Mouse (Mus musculus): ENCODE results near the gene Gm3055. TPM values are rescaled to one million over a fixed set of nuclear protein-coding genes. Genes with fewer than 3 reads are reported as not detected.
"Not testable (repeated sequence)": the region's sequence is repeated elsewhere in the genome, so short reads cannot be mapped to it uniquely, and the experiment has no call there.

The Gm3055 gene
- 0.39 and 0.41 TPM in 2 replicates for polyA plus RNA-seq (2012; rRNA removed)

DNA sequence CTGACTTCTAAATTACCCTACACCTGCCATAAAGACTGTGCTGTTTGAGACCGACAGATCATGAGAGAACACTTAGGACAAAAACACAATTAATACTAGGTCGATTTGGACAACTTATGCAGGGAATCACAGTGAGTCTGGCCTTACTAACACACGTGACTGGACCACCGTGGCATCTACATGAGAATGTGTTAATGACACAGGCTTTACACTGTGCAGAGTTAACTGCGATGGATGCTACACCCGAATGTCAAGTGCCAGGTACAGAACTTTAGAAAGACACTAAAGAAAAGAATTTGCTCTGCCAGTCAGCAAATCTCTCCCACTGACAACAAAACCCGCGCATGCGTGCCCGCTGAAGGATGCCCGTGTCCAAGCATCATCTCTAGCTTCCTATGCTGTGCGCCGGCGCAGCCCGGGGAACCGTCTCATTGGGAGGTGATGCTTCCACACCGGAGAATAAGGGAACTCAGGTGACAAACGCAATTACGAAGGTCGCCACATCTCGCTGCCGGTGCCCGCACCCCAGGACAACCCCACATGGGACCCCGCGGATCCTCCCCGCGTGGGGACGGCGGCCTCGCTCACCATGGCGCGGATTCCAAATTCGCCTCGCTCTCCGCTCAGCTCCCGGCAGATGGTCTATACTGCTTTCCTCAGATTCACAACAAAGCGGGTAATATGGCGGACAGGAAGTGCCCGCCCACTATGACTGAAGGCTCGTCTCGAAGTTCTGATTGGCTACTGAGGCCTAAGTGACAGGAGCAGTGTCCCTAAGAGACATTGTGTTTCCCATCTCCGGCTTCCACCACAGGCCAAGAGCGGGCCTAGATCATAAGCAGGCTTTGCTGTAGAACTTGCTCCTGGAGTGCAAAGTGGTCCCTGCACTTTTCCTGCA, at the start of gene Gm3055:
Gm3055 (minus strand) TSS at position 656 of the 898 bp plus-strand sequence.
- not testable (repeated sequence) for H3K36me3 ChIP-seq (ENCODE audit: control insufficient read depth, insufficient read depth, low read length)
- WGBS, result no CpG with 5 or more reads among the region's 43 CpGs

GRCm38 (mm10) chr10:81811899-81812298, 40.9 kb upstream of the Gm3055 start, which contains the start of gene Gm4767:
TSS of gene Gm4767 (plus strand) at chr10:81812186.
- H3K27me3 ChIP-seq (ENCODE audit: control insufficient read depth, insufficient read depth, low read length); H3K4me1 ChIP-seq (ENCODE audit: control insufficient read depth, insufficient read depth, insufficient read length); H3K36me3 ChIP-seq (ENCODE audit: control insufficient read depth, insufficient read depth, low read length); H3K4me3 ChIP-seq (ENCODE audit: extremely low read depth, insufficient read depth, insufficient read length); H3K27ac ChIP-seq (ENCODE audit: insufficient read depth, low read length): not testable (repeated sequence)
- WGBS, result 36% methylated on average over 11 of the region's 20 CpGs
- peak in 1 of 2 experiments; percentile 1 for DNase-seq (ENCODE audit: low read depth in 1 of 2, low spot score in 2 of 2)

More for the DNA sequence above, at the start of gene Gm3055:
- not testable (repeated sequence) for H3K4me1 ChIP-seq (ENCODE audit: control insufficient read depth, insufficient read depth, insufficient read length); H3K4me3 ChIP-seq (ENCODE audit: extremely low read depth, insufficient read depth, insufficient read length); H3K27me3 ChIP-seq (ENCODE audit: control insufficient read depth, insufficient read depth, low read length); DNase-seq (ENCODE audit: low read depth in 1 of 2, low spot score in 2 of 2); H3K27ac ChIP-seq (ENCODE audit: insufficient read depth, low read length)

GRCm38 (mm10) chr10:81771404-81771777, 430 bp upstream of the Gm3055 start:
- H3K36me3 ChIP-seq (ENCODE audit: control insufficient read depth, insufficient read depth, low read length); H3K27ac ChIP-seq (ENCODE audit: insufficient read depth, low read length); H3K27me3 ChIP-seq (ENCODE audit: control insufficient read depth, insufficient read depth, low read length); H3K4me3 ChIP-seq (ENCODE audit: extremely low read depth, insufficient read depth, insufficient read length); H3K4me1 ChIP-seq (ENCODE audit: control insufficient read depth, insufficient read depth, insufficient read length); DNase-seq (ENCODE audit: low read depth in 1 of 2, low spot score in 2 of 2): not testable (repeated sequence)
- no CpG with 5 or more reads among the region's 3 CpGs for WGBS

GRCm38 (mm10) chr10:81704531-81705301, 66.2 kb downstream of the Gm3055 start, which contains the start of gene Zfp433:
TSS of gene Zfp433 (plus strand) at chr10:81704825.
- H3K4me1 ChIP-seq (ENCODE audit: control insufficient read depth, insufficient read depth, insufficient read length); H3K36me3 ChIP-seq (ENCODE audit: control insufficient read depth, insufficient read depth, low read length); DNase-seq (ENCODE audit: low read depth in 1 of 2, low spot score in 2 of 2); H3K27me3 ChIP-seq (ENCODE audit: control insufficient read depth, insufficient read depth, low read length); H3K27ac ChIP-seq (ENCODE audit: insufficient read depth, low read length); H3K4me3 ChIP-seq (ENCODE audit: extremely low read depth, insufficient read depth, insufficient read length): not testable (repeated sequence)
- no CpG with 5 or more reads among the region's 46 CpGs for WGBS

Other genes starting within 250 kb of the Gm3055 start
- 14.8 and 15.1 TPM in 2 replicates for gene Gna15, start 246.9 kb downstream of the Gm3055 start, polyA plus RNA-seq (2012; rRNA removed)
- gene Gna11, start 226.0 kb downstream of the Gm3055 start, polyA plus RNA-seq (2012; rRNA removed), result 33.8 and 38.9 TPM in 2 replicates
- gene Aes, start 211.7 kb downstream of the Gm3055 start, polyA plus RNA-seq (2012; rRNA removed), result 702 and 1,172 TPM in 2 replicates
- gene Tle2, start 196.6 kb downstream of the Gm3055 start, polyA plus RNA-seq (2012; rRNA removed), result 49.9 and 58.6 TPM in 2 replicates
- gene Tle6, start 170.1 kb downstream of the Gm3055 start, polyA plus RNA-seq (2012; rRNA removed), result 14.3 and 15.6 TPM in 2 replicates
- 1.8 TPM in 2 replicates for gene BC025920, start 164.9 kb downstream of the Gm3055 start, polyA plus RNA-seq (2012; rRNA removed)
- gene Sirt6, start 143.4 kb downstream of the Gm3055 start, polyA plus RNA-seq (2012; rRNA removed), result 30.3 and 39.4 TPM in 2 replicates
- gene Ankrd24, start 142.6 kb downstream of the Gm3055 start, polyA plus RNA-seq (2012; rRNA removed), result 14.0 and 17.8 TPM in 2 replicates
- gene Gm10778, start 122.1 kb downstream of the Gm3055 start, polyA plus RNA-seq (2012; rRNA removed), result 0.29 and 0.40 TPM in 2 replicates
- gene Zfp433, start 66.3 kb downstream of the Gm3055 start, polyA plus RNA-seq (2012; rRNA removed), result 0.34 and 0.41 TPM in 2 replicates
- not detected in 2 replicates for gene Gm4767, start 41.0 kb upstream of the Gm3055 start, polyA plus RNA-seq (2012; rRNA removed)
- gene Gm32687, start 92.8 kb upstream of the Gm3055 start, polyA plus RNA-seq (2012; rRNA removed), result 0.28 TPM in 1 of 2 replicates, not detected in the other
- 0.02 and 0.07 TPM in 2 replicates for gene Zfp781, start 159.3 kb upstream of the Gm3055 start, polyA plus RNA-seq (2012; rRNA removed)